Mouse (Mus musculus): Measurements from ENCODE around the gene Prrc2c. TPM values are rescaled to one million over a fixed set of nuclear protein-coding genes. Genes with fewer than 3 reads are reported as not detected.

Prrc2c gene
- 169 and 204 TPM in 2 replicates for total RNA-seq (2023)

DNA sequence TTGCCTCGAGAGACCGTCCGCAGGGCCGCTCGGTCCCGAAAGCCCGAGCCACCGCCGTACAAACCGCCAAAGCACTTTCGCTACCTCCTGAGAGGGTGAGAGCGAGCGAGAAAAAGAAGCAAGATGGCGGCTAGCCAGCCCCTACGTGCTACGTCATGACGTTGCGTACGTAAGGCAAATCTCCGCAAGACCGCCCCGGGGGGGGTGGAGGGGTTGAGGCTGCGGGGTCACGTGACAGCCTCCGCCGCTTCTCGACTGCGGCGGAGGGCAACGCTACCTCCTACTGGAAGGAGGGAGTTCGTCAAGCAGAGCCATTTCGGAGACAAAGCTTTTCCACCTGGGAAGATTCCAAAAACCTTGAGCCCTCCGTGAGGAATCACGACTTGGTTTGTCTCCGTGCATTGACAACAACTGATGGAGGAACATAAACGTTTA lies at the start of gene Prrc2c:
TSS of gene Prrc2c (minus strand) at position 156 of the 435 bp plus-strand sequence.

DNA sequence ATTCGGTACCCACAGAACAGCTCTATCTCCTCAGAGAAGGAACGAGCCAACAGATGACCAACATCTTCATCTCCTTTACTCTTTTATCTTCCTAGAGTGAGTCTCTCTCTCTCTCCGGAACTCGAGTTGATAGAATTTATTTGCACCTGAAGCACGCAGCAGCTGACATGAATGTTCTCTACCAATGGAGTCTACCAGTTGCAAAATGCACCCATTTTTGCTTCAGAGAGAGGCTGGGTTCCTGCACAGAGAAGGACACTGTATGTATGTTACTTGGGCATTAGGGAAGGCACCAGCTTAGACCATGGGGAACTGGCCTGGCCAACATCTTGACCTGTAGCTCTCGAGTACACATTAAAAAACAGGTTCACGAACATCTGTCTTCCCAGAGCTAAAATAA lies 82.2 kb downstream of the Prrc2c start, which contains the start of gene Myocos:
TSS of gene Myocos (minus strand) at position 101 of the 400 bp plus-strand sequence.

DNA sequence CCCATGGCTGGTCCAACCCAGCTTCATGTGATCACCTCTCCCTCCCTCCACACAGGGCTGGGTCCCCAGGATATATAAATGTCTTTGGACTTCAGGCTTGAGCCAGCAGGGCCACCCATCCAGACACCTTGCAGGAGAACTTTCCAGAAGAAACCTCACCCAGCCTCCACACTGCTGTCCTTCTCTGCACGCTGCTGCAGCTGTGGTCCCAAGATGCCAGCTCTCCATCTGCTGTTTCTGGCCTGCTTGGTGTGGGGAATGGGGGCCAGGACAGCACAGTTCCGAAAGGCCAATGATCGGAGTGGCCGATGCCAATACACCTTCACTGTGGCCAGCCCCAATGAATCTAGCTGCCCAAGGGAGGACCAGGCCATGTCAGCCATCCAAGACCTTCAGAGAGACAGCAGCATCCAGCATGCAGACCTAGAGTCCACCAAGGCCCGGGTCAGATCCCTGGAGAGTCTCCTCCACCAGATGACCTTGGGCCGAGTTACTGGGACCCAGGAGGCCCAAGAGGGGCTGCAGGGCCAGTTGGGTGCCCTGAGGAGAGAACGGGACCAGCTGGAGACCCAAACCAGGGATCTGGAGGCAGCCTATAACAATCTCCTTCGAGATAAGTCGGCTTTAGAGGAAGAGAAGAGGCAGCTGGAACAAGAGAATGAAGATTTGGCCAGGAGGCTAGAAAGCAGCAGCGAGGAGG lies 101.2 kb downstream of the Prrc2c start, which contains the start of gene Myoc:
TSS of gene Myoc (plus strand) at position 105 of the 700 bp plus-strand sequence.

Other genes starting within 250 kb of the Prrc2c start
- gene Mettl13, start 192.0 kb downstream of the Prrc2c start, total RNA-seq (2023), result 2.9 and 6.1 TPM in 2 replicates
- gene Vamp4, start 170.0 kb downstream of the Prrc2c start, total RNA-seq (2023), result 91.0 and 128 TPM in 2 replicates
- gene Myoc, start 101.4 kb downstream of the Prrc2c start, total RNA-seq (2023), result not detected in 2 replicates
- gene Myocos, start 82.3 kb downstream of the Prrc2c start, total RNA-seq (2023), result not detected in 2 replicates
- gene Fmo4, start 73.4 kb upstream of the Prrc2c start, total RNA-seq (2023), result not detected in 2 replicates
- gene Fmo1, start 126.1 kb upstream of the Prrc2c start, total RNA-seq (2023), result not detected in 2 replicates
- not detected in 2 replicates for gene Fmo2, start 158.2 kb upstream of the Prrc2c start, total RNA-seq (2023)
- not detected in 2 replicates for gene Fmo6, start 197.0 kb upstream of the Prrc2c start, total RNA-seq (2023)
- gene Fmo3, start 244.0 kb upstream of the Prrc2c start, total RNA-seq (2023), result not detected in 2 replicates